Mouse (Mus musculus): ENCODE measurements around the gene Nlgn1. TPM values are rescaled to one million over a fixed set of nuclear protein-coding genes. Genes with fewer than 3 reads are reported as not detected.

Gene Nlgn1
- polyA plus RNA-seq, 1 experiment: not detected

DNA sequence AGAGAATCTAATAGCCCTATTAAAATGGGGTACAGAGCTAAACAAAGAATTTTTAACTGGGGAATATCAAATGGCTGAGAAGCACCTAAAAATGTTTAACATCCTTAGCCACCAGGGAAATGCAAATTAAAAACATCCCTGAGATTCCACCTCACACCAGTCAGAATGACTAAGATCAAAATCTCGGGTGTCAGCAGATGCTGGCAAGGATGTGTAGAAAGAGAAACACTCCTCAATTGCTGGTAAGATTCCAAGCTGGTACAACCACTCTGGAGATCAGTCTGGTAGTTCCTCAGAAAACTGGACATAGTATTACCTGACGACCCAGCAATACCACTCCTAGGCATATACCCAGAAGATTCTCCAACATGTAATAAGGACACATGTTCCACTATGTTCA is 869.2 kb downstream of the Nlgn1 start:
- Histone ChIP-seq H3K79me2 (ENCODE audit: control insufficient read depth, insufficient read depth) (no peaks in the 10 kb centered on the region), H3K36me3 (ENCODE audit: control insufficient read depth, insufficient read depth) (no peaks in the 10 kb centered on the region), H3K4me2 (ENCODE audit: low read depth) (no peak overlapping the region), H3K27me3 (ENCODE audit: control insufficient read depth, insufficient read depth, insufficient read length) (no peaks in the 10 kb centered on the region), H3ac (ENCODE audit: control insufficient read depth, insufficient read length) (no peak overlapping the region), H3K4me3 (no peak overlapping the region)
- TF ChIP-seq USF1 (IDR thresholded peaks at IDR 0.05; ENCODE audit: low read depth): no peak
- no peak for TF ChIP-seq TCF3 (IDR thresholded peaks at IDR 0.05; ENCODE audit: insufficient read length, low read depth)
- no peak for TF ChIP-seq MAX (IDR thresholded peaks at IDR 0.05; ENCODE audit: low read depth)
- no peak for TF ChIP-seq MYOG (IDR thresholded peaks at IDR 0.05; ENCODE audit: control insufficient read depth in 1 of 3, insufficient read depth in 1 of 3, insufficient read length in 2 of 3, low read depth in 2 of 3)
- no peak for TF ChIP-seq CEBPB (IDR thresholded peaks at IDR 0.05; ENCODE audit: insufficient read depth, poor library complexity, severe bottlenecking)
- no peak for TF ChIP-seq POLR2A (IDR thresholded peaks at IDR 0.05; ENCODE audit: insufficient read length, low read depth)
- no peak for TF ChIP-seq SRF (IDR thresholded peaks at IDR 0.05; ENCODE audit: control insufficient read depth, insufficient read length, low read depth)
- TF ChIP-seq REST (IDR thresholded peaks at IDR 0.05; ENCODE audit: insufficient read depth, insufficient read length): no peak
- no peak for TF ChIP-seq POLR2AphosphoS2 (IDR thresholded peaks at IDR 0.05; ENCODE audit: insufficient read length, low read depth)
- no peak for TF ChIP-seq E2F4 (IDR thresholded peaks at IDR 0.05; ENCODE audit: insufficient read depth)

DNA sequence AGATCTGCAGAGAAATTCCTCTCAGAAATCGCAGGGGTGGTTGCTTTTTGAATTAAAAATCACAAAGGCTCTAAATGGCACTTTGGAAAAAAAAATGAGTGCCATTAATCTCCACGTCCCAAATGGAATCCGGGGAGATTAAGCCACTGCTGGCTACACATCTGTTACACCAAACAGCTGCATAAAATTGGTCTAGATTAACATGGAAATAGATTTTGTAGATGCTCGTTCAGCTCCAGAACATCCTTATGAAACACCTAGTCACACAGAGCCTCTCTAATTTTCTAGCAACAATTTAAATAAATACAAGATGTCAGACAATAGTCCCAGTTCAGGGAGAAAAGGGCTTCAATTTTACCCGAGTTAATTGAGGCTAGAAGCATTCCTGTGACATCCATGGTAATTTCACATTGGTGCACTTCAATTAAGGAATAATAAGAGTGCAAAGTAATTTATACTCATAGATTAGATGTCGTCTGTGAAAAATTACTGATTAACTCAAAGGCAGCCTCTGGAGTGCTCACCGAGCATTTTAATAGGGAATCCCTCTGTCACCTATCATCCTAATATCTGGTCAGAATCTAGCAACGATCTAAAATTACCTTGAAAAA is 875.9 kb downstream of the Nlgn1 start:
- no peak for TF ChIP-seq E2F4 (IDR thresholded peaks at IDR 0.05; ENCODE audit: insufficient read depth)
- TF ChIP-seq MAX (IDR thresholded peaks at IDR 0.05; ENCODE audit: low read depth): no peak
- no peak for TF ChIP-seq POLR2A (IDR thresholded peaks at IDR 0.05; ENCODE audit: insufficient read length, low read depth)
- no peak for TF ChIP-seq MYOG (IDR thresholded peaks at IDR 0.05; ENCODE audit: control insufficient read depth in 1 of 3, insufficient read depth in 1 of 3, insufficient read length in 2 of 3, low read depth in 2 of 3)
- H3K36me3 ChIP-seq (ENCODE audit: control insufficient read depth, insufficient read depth): no peaks in the 10 kb centered on the region
- no peak overlapping the region for H3K4me3 ChIP-seq
- no peak overlapping the region for H3ac ChIP-seq (ENCODE audit: control insufficient read depth, insufficient read length)
- H3K27me3 ChIP-seq (ENCODE audit: control insufficient read depth, insufficient read depth, insufficient read length): no peaks in the 10 kb centered on the region
- no peak overlapping the region for H3K4me2 ChIP-seq (ENCODE audit: low read depth)
- no peaks in the 10 kb centered on the region for H3K79me2 ChIP-seq (ENCODE audit: control insufficient read depth, insufficient read depth)

DNA sequence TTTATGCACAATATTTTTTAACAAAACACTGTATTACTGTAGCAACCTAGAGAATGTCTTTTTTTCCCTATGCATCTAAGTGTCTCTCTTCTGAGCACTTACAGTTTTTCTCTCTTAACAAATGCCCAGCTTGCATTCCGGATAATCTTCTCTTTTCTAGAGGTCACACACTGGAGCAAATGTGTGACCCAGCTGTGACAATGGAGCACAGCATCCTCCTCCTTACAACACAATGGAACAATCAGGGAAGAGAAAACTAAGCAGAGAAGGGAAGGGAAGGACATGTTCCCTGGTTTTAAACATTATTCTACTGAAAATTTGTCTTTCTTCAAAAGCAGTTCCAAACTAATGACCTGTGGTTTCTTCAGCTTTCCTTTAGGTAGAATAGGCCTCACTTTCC is 879.9 kb downstream of the Nlgn1 start:
- H3K79me2 ChIP-seq (ENCODE audit: control insufficient read depth, insufficient read depth): no peaks in the 10 kb centered on the region
- H3ac ChIP-seq (ENCODE audit: control insufficient read depth, insufficient read length): no peak overlapping the region
- TF ChIP-seq CEBPB (IDR thresholded peaks at IDR 0.05; ENCODE audit: insufficient read depth, poor library complexity, severe bottlenecking): no peak
- TF ChIP-seq REST (IDR thresholded peaks at IDR 0.05; ENCODE audit: insufficient read depth, insufficient read length): no peak
- TF ChIP-seq MYOD1 (IDR thresholded peaks at IDR 0.05; ENCODE audit: control insufficient read depth in 1 of 3, insufficient read length in 2 of 3, low read depth in 2 of 3): no peak
- no peak for TF ChIP-seq E2F4 (IDR thresholded peaks at IDR 0.05; ENCODE audit: insufficient read depth)
- TF ChIP-seq POLR2A (IDR thresholded peaks at IDR 0.05; ENCODE audit: insufficient read length, low read depth): no peak
- no peak for TF ChIP-seq TCF12 (IDR thresholded peaks at IDR 0.05; ENCODE audit: insufficient read depth, poor library complexity, severe bottlenecking)
- TF ChIP-seq MYOG (IDR thresholded peaks at IDR 0.05; ENCODE audit: control insufficient read depth in 1 of 3, insufficient read depth in 1 of 3, insufficient read length in 2 of 3, low read depth in 2 of 3): no peak
- TF ChIP-seq TCF3 (IDR thresholded peaks at IDR 0.05; ENCODE audit: insufficient read length, low read depth): no peak
- no peak for TF ChIP-seq SRF (IDR thresholded peaks at IDR 0.05; ENCODE audit: control insufficient read depth, insufficient read length, low read depth)
- no peak for TF ChIP-seq MAX (IDR thresholded peaks at IDR 0.05; ENCODE audit: low read depth)
- no peak for TF ChIP-seq USF1 (IDR thresholded peaks at IDR 0.05; ENCODE audit: low read depth)
- TF ChIP-seq POLR2AphosphoS2 (IDR thresholded peaks at IDR 0.05; ENCODE audit: insufficient read length, low read depth): no peak
- no peaks in the 10 kb centered on the region for H3K36me3 ChIP-seq (ENCODE audit: control insufficient read depth, insufficient read depth)
- no peak overlapping the region for H3K4me2 ChIP-seq (ENCODE audit: low read depth)
- no peaks in the 10 kb centered on the region for H3K27me3 ChIP-seq (ENCODE audit: control insufficient read depth, insufficient read depth, insufficient read length)
- no peak overlapping the region for H3K4me3 ChIP-seq

DNA sequence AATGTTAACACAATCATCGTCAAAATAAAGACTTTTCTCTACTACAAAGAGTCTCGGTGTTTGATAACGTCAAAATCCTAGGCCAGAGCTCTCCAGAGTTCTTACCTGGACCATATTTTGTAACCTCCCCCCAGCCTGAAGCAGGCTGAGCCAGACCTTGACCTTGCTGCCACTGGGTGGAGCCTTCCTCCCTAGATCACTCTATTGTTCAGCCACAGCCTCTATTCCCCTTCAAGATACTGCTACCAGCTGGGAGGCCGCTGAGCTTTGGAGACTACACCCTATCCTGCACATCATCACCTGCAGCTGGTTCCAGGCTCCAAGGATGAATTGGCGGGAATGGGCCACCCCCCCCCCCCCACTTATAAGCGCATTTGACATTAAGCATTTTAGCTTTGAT is 881.8 kb downstream of the Nlgn1 start:
- Histone ChIP-seq H3K4me2 (ENCODE audit: low read depth) (no peak overlapping the region), H3K79me2 (ENCODE audit: control insufficient read depth, insufficient read depth) (no peaks in the 10 kb centered on the region), H3ac (ENCODE audit: control insufficient read depth, insufficient read length) (no peak overlapping the region), H3K4me3 (no peak overlapping the region), H3K27me3 (ENCODE audit: control insufficient read depth, insufficient read depth, insufficient read length) (no peaks in the 10 kb centered on the region), H3K36me3 (ENCODE audit: control insufficient read depth, insufficient read depth) (no peaks in the 10 kb centered on the region)
- TF ChIP-seq TCF12 (IDR thresholded peaks at IDR 0.05; ENCODE audit: insufficient read depth, poor library complexity, severe bottlenecking) (no peak), MYOG (IDR thresholded peaks at IDR 0.05; ENCODE audit: control insufficient read depth in 1 of 3, insufficient read depth in 1 of 3, insufficient read length in 2 of 3, low read depth in 2 of 3) (no peak), MYOD1 (IDR thresholded peaks at IDR 0.05; ENCODE audit: control insufficient read depth in 1 of 3, insufficient read length in 2 of 3, low read depth in 2 of 3) (no peak), SRF (IDR thresholded peaks at IDR 0.05; ENCODE audit: control insufficient read depth, insufficient read length, low read depth) (no peak), MAX (IDR thresholded peaks at IDR 0.05; ENCODE audit: low read depth) (no peak), CEBPB (IDR thresholded peaks at IDR 0.05; ENCODE audit: insufficient read depth, poor library complexity, severe bottlenecking) (no peak), REST (IDR thresholded peaks at IDR 0.05; ENCODE audit: insufficient read depth, insufficient read length) (no peak), USF1 (IDR thresholded peaks at IDR 0.05; ENCODE audit: low read depth) (no peak), POLR2AphosphoS2 (IDR thresholded peaks at IDR 0.05; ENCODE audit: insufficient read length, low read depth) (no peak), E2F4 (IDR thresholded peaks at IDR 0.05; ENCODE audit: insufficient read depth) (no peak), TCF3 (IDR thresholded peaks at IDR 0.05; ENCODE audit: insufficient read length, low read depth) (no peak), POLR2A (IDR thresholded peaks at IDR 0.05; ENCODE audit: insufficient read length, low read depth) (no peak)

DNA sequence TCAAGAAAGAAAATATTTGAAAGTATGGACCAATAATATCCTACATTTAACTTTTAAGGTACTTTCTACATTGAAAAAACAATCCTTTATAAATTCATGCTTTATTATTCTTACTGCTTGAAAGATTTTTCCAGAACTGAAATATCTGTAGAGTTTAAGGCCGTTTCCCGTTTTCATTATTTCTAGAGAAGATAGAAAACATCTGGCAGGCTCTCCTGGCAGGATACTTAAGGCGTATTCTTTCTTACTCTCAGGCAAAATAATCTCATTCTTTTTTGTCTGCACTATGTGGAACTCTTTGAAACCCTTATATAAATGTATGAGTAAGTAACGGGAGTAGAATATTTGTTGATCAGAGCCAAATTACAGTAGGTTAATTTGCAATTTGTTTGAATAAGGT is 882.9 kb downstream of the Nlgn1 start:
- no peak for TF ChIP-seq TCF12 (IDR thresholded peaks at IDR 0.05; ENCODE audit: insufficient read depth, poor library complexity, severe bottlenecking)
- TF ChIP-seq REST (IDR thresholded peaks at IDR 0.05; ENCODE audit: insufficient read depth, insufficient read length): no peak
- no peak for TF ChIP-seq SRF (IDR thresholded peaks at IDR 0.05; ENCODE audit: control insufficient read depth, insufficient read length, low read depth)
- no peak for TF ChIP-seq MAX (IDR thresholded peaks at IDR 0.05; ENCODE audit: low read depth)
- Histone ChIP-seq H3K4me3 (no peak overlapping the region), H3K27me3 (ENCODE audit: control insufficient read depth, insufficient read depth, insufficient read length) (no peaks in the 10 kb centered on the region), H3K36me3 (ENCODE audit: control insufficient read depth, insufficient read depth) (no peaks in the 10 kb centered on the region), H3K79me2 (ENCODE audit: control insufficient read depth, insufficient read depth) (no peaks in the 10 kb centered on the region), H3K4me2 (ENCODE audit: low read depth) (no peak overlapping the region), H3ac (ENCODE audit: control insufficient read depth, insufficient read length) (no peak overlapping the region)
